Mouse (Mus musculus): ENCODE measurements at regions not wholly inside any gene's neighbourhood (a gene's known extent, or its start where the extent isn't known, plus 50 kb on each side); places are given as distances from the start of the nearest gene placed in this dataset.
"Not testable (repeated sequence)": the region's sequence is repeated elsewhere in the genome, so short reads cannot be mapped to it uniquely, and the experiment has no call there.

DNA sequence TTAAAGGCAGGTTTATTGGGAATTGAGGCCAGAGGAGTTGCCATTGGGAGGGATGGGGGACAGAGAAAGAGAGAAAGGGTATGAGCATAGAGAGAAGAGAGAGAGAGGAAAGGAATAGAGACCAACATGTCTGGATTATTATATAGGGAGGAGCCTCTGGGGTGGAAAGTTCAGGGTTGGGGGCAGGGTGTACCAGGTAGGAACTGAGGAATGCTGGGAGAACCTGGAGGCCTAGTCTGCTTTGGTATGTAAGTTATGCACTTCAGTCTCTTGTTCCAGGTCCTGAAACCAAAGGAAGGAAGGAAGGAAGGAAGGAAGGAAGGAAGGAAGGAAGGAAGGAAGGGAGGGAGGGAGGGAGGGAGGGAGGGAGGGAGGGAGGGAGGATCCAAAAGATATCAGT, 99.1 kb upstream of the Arl4c start:
- not testable (repeated sequence) for TF ChIP-seq POLR2A (IDR thresholded peaks at IDR 0.05; ENCODE audit: low read depth, low read length); CTCF (conservative IDR thresholded peaks at IDR 0.05 in 1 of 2, IDR thresholded peaks at IDR 0.05 in 1 of 2; ENCODE audit: low read depth in 2 of 2, low read length in 2 of 2); EP300 (IDR thresholded peaks at IDR 0.05; ENCODE audit: low read length); NELFE (IDR thresholded peaks at IDR 0.05; ENCODE audit: low read depth, low read length); MAZ (IDR thresholded peaks at IDR 0.05; ENCODE audit: low read depth, low read length); KAT2A (IDR thresholded peaks at IDR 0.05; ENCODE audit: insufficient replicate concordance, low read length); BHLHE40 (IDR thresholded peaks at IDR 0.05; ENCODE audit: low read depth, low read length); MAFK (IDR thresholded peaks at IDR 0.05; ENCODE audit: insufficient replicate concordance, low read length)
